Mouse (Mus musculus) hindbrain, embryonic 10.5 days (tissue): ENCODE results near the gene Cst13. TPM values are rescaled to one million over a fixed set of nuclear protein-coding genes. Genes with fewer than 3 reads are reported as not detected.

Experiments
- DNase-seq: peaks from one replicate; pipeline ENCODE4 v3.0.0-alpha.2; 2017; ENCODE audit warnings: low spot score
- H3K27ac ChIP-seq: fragments of 300-500 bp; sonication (generic); 2 replicates; pipeline ENCODE4 v1.5.1; 2016; ENCODE audit warnings: mild to moderate bottlenecking, moderate library complexity
- H3K27me3 ChIP-seq: fragments of 300-500 bp; sonication (generic); 2 replicates; pipeline ENCODE4 v1.6.1; 2016; ENCODE audit warnings: mild to moderate bottlenecking; ENCODE audit not compliant: poor library complexity, insufficient read depth, severe bottlenecking
- H3K36me3 ChIP-seq: fragments of 300-500 bp; sonication (generic); 2 replicates; pipeline ENCODE4 v1.6.1; 2016; ENCODE audit warnings: mild to moderate bottlenecking, moderate library complexity
- H3K4me1 ChIP-seq: fragments of 300-500 bp; sonication (generic); replicated peaks from 2 replicates; pipeline ENCODE4 v1.6.1; 2016; ENCODE audit warnings: mild to moderate bottlenecking
- H3K4me3 ChIP-seq: fragments of 300-500 bp; sonication (generic); 2 replicates; pipeline ENCODE4 v1.5.1; 2016; ENCODE audit warnings: mild to moderate bottlenecking, moderate library complexity
- H3K9me3 ChIP-seq: fragments of 300-500 bp; sonication (generic); 2 replicates; pipeline ENCODE4 v1.6.1; 2016; ENCODE audit warnings: mild to moderate bottlenecking, moderate library complexity
- WGBS: fragments of 180-500 bp; shearing (Covaris S2); methylation state at CpG from one replicate; pipeline ENCODE4 v1.1.7; 2016; 5-methylcytosine and 5-hydroxymethylcytosine counted together
- polyA plus RNA-seq: library from polyadenylated mRNA; unstranded; fragments of >200 nt; fragmentation: Nextera tagmentation; extraction: Ambion mirVana; gene quantifications from 2 replicates; pipeline ENCODE4 v1.2.1, GENCODE M21; 2016

Cst13 gene
- polyA plus RNA-seq, 1 experiment from 2014 or later, result not detected

GRCm38 (mm10) chr2:148856630-148857400, 36.9 kb downstream of the Cst13 start:
- Histone ChIP-seq H3K4me1 (no peaks in the 10 kb centered on the region), H3K27ac (no peak overlapping the region), H3K36me3 (no peaks in the 10 kb centered on the region), H3K9me3 (no peaks in the 10 kb centered on the region), H3K4me3 (no peak overlapping the region), H3K27me3 (no peaks in the 10 kb centered on the region)
- DNase-seq, result no peak
- WGBS, result 74% methylated on average over 8 of the region's 8 CpGs

GRCm38 (mm10) chr2:148857506-148857905, 37.6 kb downstream of the Cst13 start:
- no peak for DNase-seq
- H3K36me3 ChIP-seq, result no peaks in the 10 kb centered on the region
- no peaks in the 10 kb centered on the region for H3K27me3 ChIP-seq
- no peaks in the 10 kb centered on the region for H3K9me3 ChIP-seq
- H3K27ac ChIP-seq, result no peak overlapping the region
- H3K4me3 ChIP-seq, result no peak overlapping the region
- no peaks in the 10 kb centered on the region for H3K4me1 ChIP-seq
- 89% methylated on average over 4 of the region's 4 CpGs for WGBS

- 88% methylated on average over 4 of the region's 4 CpGs for WGBS
- H3K27me3 ChIP-seq, result no peaks in the 10 kb centered on the region
- no peaks in the 10 kb centered on the region for H3K36me3 ChIP-seq
- H3K4me1 ChIP-seq, result no peaks in the 10 kb centered on the region
- H3K9me3 ChIP-seq, result no peaks in the 10 kb centered on the region
- DNase-seq, result no peak
- H3K27ac ChIP-seq, result no peak overlapping the region
- H3K4me3 ChIP-seq, result no peak overlapping the region
Observed at GRCm38 (mm10) chr2:148860993-148861392, 41.1 kb downstream of the Cst13 start.

GRCm38 (mm10) chr2:148861693-148862092, 41.8 kb downstream of the Cst13 start:
- no peak overlapping the region for H3K27ac ChIP-seq
- no peaks in the 10 kb centered on the region for H3K36me3 ChIP-seq
- DNase-seq, result no peak
- H3K27me3 ChIP-seq, result no peaks in the 10 kb centered on the region
- H3K4me1 ChIP-seq, result no peaks in the 10 kb centered on the region
- no peaks in the 10 kb centered on the region for H3K9me3 ChIP-seq
- H3K4me3 ChIP-seq, result no peak overlapping the region

- H3K4me1 ChIP-seq, result no peaks in the 10 kb centered on the region
- no peaks in the 10 kb centered on the region for H3K9me3 ChIP-seq
- H3K36me3 ChIP-seq, result peaks cover under 1% of the 10 kb centered on the region; the same call in 1 of the 2 replicates
- H3K27ac ChIP-seq, result no peak within 1 kb of the TSS
- no peak for DNase-seq
- 67% methylated on average over 2 of the region's 2 CpGs for WGBS
- no peaks in the 10 kb centered on the region for H3K27me3 ChIP-seq
- H3K4me3 ChIP-seq, result no peak within 1 kb of the TSS
Observed at GRCm38 (mm10) chr2:148864966-148865365, 45.1 kb downstream of the Cst13 start, which contains the start of gene 9230104L09Rik. TSS of gene 9230104L09Rik (minus strand) at chr2:148865038.

GRCm38 (mm10) chr2:148868959-148869358, 49.1 kb downstream of the Cst13 start:
- no peak for DNase-seq
- Histone ChIP-seq H3K9me3 (no peaks in the 10 kb centered on the region), H3K27ac (no peak overlapping the region), H3K4me3 (no peak overlapping the region), H3K36me3 (peaks cover 33% of the 10 kb centered on the region), H3K27me3 (no peaks in the 10 kb centered on the region), H3K4me1 (peaks cover 14% of the 10 kb centered on the region)
- whole genome bisulfite sequencing, result 81% methylated on average over 1 of the region's 1 CpGs

GRCm38 (mm10) chr2:148870526-148870925, 50.6 kb downstream of the Cst13 start:
- no peak overlapping the region for H3K27ac ChIP-seq
- H3K4me1 ChIP-seq, result peaks cover 23% of the 10 kb centered on the region
- no peak for DNase-seq
- H3K4me3 ChIP-seq, result no peak overlapping the region
- H3K9me3 ChIP-seq, result no peaks in the 10 kb centered on the region
- 89% methylated on average over 3 of the region's 3 CpGs for WGBS
- H3K36me3 ChIP-seq, result peaks cover 33% of the 10 kb centered on the region
- H3K27me3 ChIP-seq, result no peaks in the 10 kb centered on the region

GRCm38 (mm10) chr2:148872860-148873259, 53.0 kb downstream of the Cst13 start:
- H3K36me3 ChIP-seq, result peaks cover 33% of the 10 kb centered on the region
- H3K27ac ChIP-seq, result no peak overlapping the region
- DNase-seq, result no peak
- 88% methylated on average over 4 of the region's 4 CpGs for WGBS
- H3K9me3 ChIP-seq, result no peaks in the 10 kb centered on the region
- peaks cover 29% of the 10 kb centered on the region for H3K4me1 ChIP-seq
- peak overlapping the region; percentile 81; the same call in 1 of the 2 replicates for H3K4me3 ChIP-seq
- no peaks in the 10 kb centered on the region for H3K27me3 ChIP-seq

- Histone ChIP-seq H3K9me3 (no peaks in the 10 kb centered on the region), H3K27ac (peak overlapping the region; percentile 95; the same call in 1 of the 2 replicates), H3K27me3 (no peaks in the 10 kb centered on the region), H3K4me1 (peaks cover 39% of the 10 kb centered on the region), H3K36me3 (peaks cover 33% of the 10 kb centered on the region), H3K4me3 (peak overlapping the region; percentile 81)
- 47% methylated on average over 3 of the region's 3 CpGs for WGBS
- DNase-seq, result no peak
Observed at GRCm38 (mm10) chr2:148874224-148874616, 54.3 kb downstream of the Cst13 start.

GRCm38 (mm10) chr2:148874617-148875334, 54.9 kb downstream of the Cst13 start:
- H3K9me3 ChIP-seq, result no peaks in the 10 kb centered on the region
- peak overlapping the region; percentile 95 for H3K27ac ChIP-seq
- DNase-seq, result peak; percentile 41
- peak overlapping the region; percentile 81 for H3K4me3 ChIP-seq
- H3K4me1 ChIP-seq, result peaks cover 42% of the 10 kb centered on the region
- H3K36me3 ChIP-seq, result peaks cover 33% of the 10 kb centered on the region
- H3K27me3 ChIP-seq, result no peaks in the 10 kb centered on the region
- 2% methylated on average over 34 of the region's 34 CpGs for WGBS

- H3K36me3 ChIP-seq, result peaks cover 29% of the 10 kb centered on the region
- peaks cover 42% of the 10 kb centered on the region for H3K4me1 ChIP-seq
- DNase-seq, result peak; percentile 93
- 0% methylated on average over 19 of the region's 19 CpGs for WGBS
- H3K27me3 ChIP-seq, result no peaks in the 10 kb centered on the region
- peak within 1 kb of the TSS; percentile 81 for H3K4me3 ChIP-seq
- peak within 1 kb of the TSS; percentile 95 for H3K27ac ChIP-seq
- H3K9me3 ChIP-seq, result no peaks in the 10 kb centered on the region
Observed at GRCm38 (mm10) chr2:148875335-148875811, 55.5 kb downstream of the Cst13 start, which contains the start of gene Cst3. TSS of gene Cst3 (minus strand) at chr2:148875692.

- no peaks in the 10 kb centered on the region for H3K27me3 ChIP-seq
- H3K9me3 ChIP-seq, result no peaks in the 10 kb centered on the region
- H3K27ac ChIP-seq, result peak overlapping the region; percentile 5; the same call in 1 of the 2 replicates
- 43% methylated on average over 3 of the region's 3 CpGs for WGBS
- H3K36me3 ChIP-seq, result peaks cover 11% of the 10 kb centered on the region
- peaks cover 42% of the 10 kb centered on the region for H3K4me1 ChIP-seq
- no peak for DNase-seq
- no peak overlapping the region for H3K4me3 ChIP-seq
Observed at GRCm38 (mm10) chr2:148877016-148877770, 57.3 kb downstream of the Cst13 start.
